Mouse (Mus musculus): Measurements from ENCODE around the gene Magea10.
A peak's percentile ranks its signal among the peaks of the same experiment; 100 is the strongest.

The Magea10 gene

DNA sequence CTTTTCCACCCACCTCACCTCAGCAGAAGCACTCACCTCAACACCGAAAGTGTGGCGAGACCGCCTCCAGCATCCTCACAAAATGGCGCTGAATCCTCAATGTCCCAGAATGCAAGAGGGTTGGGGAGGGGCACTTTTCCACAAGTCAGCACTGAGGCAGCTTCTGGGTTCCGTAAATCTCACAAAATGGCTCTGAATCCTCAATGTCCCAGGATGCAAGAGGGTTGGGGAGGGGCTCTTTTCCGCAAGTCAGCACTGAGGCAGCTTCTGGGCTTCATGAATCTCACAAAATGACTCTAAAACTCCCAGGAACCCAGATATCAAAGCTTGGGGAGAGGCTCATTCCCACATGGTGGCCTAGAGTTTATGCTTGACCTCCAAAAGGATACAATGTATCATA lies at the start of gene Magea10:
Gene Magea10, minus strand, starts transcription at position 101 of the 400 bp plus-strand sequence.
- no peak for DNase-seq (ENCODE audit: low read depth, low spot score)

DNA sequence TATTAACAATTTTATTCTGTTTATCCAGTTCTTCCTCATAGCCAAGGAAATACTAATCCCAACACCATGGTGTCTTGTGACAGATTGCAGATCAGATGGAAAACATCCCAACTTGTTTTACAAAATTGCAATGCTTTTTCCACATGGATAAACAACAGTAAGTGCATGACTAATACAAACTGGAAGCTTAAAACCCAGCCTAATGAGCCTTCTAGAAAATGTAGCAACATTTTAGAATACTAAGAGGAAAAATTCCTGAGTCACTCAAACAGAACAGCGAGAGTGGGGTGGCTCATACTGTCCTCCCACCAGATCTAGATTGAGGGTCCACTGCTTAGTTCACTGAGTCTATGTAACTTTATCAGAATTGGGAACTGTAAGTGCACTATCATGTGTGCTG lies 4.7 kb downstream of the Magea10 start:
- DNase-seq (ENCODE audit: low read depth, low spot score), result peak; percentile 16

Data from 3T3-L1 (cell line).